8 mouse cellular contexts compared by ENCODE assay signal in genomic region chr10:34096418-34096883, GRCm38 (mm10). TPM values are rescaled to one million over a fixed set of nuclear protein-coding genes. Genes with fewer than 3 reads are reported as not detected.
A peak's percentile ranks its signal among the peaks of the same experiment; 100 is the strongest.
DNase-seq lines count a peak whose midpoint lies in the region; ATAC-seq and TF ChIP-seq lines count a peak whose summit lies in the region.

Calhm5 (minus strand) TSS chr10:34096519.

- in situ Hi-C loops in Patski (cut with MboI; ENCODE audit: low pct_unique_long_range_greater_than_20kb): loop anchor here (5.0 to 10.0 kb wide), 2 partner anchors 59 to 112 kb away; partner anchors contain the start of gene Trappc3l

- H3K4me3 ChIP-seq in gastrocnemius, adult 2 months: peak within 1 kb of the TSS; percentile 64
- H3K4me3 ChIP-seq in hindbrain, postnatal 0 days (ENCODE audit: low read length): peak within 1 kb of the TSS; percentile 27

- peak within 1 kb of the TSS; percentile 55 for H3K4me2 ChIP-seq in hindbrain, postnatal 0 days (ENCODE audit: low read depth, low read length)

- no peaks in the 10 kb centered on the region for H3K9me3 ChIP-seq in hindbrain, postnatal 0 days (ENCODE audit: low read length)

- no peaks in the 10 kb centered on the region for H3K27me3 ChIP-seq in Patski
- no peaks in the 10 kb centered on the region for H3K27me3 ChIP-seq in hindbrain, postnatal 0 days (ENCODE audit: insufficient read depth, low read length)

- peak; percentile 84 for ATAC-seq in Patski
- ATAC-seq in hindbrain, postnatal 0 days: peak; percentile 88
- no peak for ATAC-seq in erythroid progenitor cell, adult 5-6 weeks (replicated peaks; ENCODE audit: low FRiP score, poor library complexity, severe bottlenecking)

- H3K27ac ChIP-seq in gastrocnemius, adult 2 months: peak within 1 kb of the TSS; percentile 83
- peak within 1 kb of the TSS; percentile 22; the same call in 1 of the 2 replicates for H3K27ac ChIP-seq in hindbrain, postnatal 0 days

- intact Hi-C loops in gastrocnemius, adult 2 months (cut with DNase I): loop anchor here (5.0 kb wide), 4 partner anchors 54 to 231 kb away; partner anchors contain the start of genes Calhm4 and Tspyl1

- no peaks in the 10 kb centered on the region for H3K36me3 ChIP-seq in hindbrain, postnatal 0 days (ENCODE audit: insufficient read depth, low read length)

- POLR2A ChIA-PET in Patski (lab: Charles Lee): no interaction called here

- no peak for DNase-seq in Patski (ENCODE audit: low read depth, low spot score)
- peak; percentile 21 for DNase-seq in cerebellum, adult 9-10 months
- DNase-seq in gastrocnemius, adult 2 months: peak; percentile 53
- peak; percentile 66 for DNase-seq in hindbrain, postnatal 0 days (ENCODE audit: low spot score)
- DNase-seq in left cerebral cortex, adult 18-20 months (ENCODE audit: low spot score in 2 of 2): peak; percentile 31 to 37
- DNase-seq in lung, postnatal 36 days: peak; percentile 81
- DNase-seq in right cerebral cortex, postnatal 14 days: peak; percentile 33

- CTCF ChIA-PET in Patski (lab: Charles Lee): interaction anchor here (1.1 to 4.9 kb wide), 10 partner anchors 20 to 126 kb away, joined by 3 to 25 read pairs (median 4); partner anchors contain the start of genes Calhm4 and Trappc3l

- H3K9ac ChIP-seq in hindbrain, postnatal 0 days (replicated peaks; ENCODE audit: low read length): 0 out of 2 replicates have a peak within 1 kb of the TSS, but pooled peaks have one; percentile 28

- WGBS in hindbrain, postnatal 0 days: 19% methylated on average over 9 of the region's 9 CpGs

- peak; percentile 80 for TF ChIP-seq CTCF in Patski (IDR thresholded peaks at IDR 0.05)
- peak; percentile 69 for TF ChIP-seq CTCF in gastrocnemius, adult 2 months (IDR thresholded peaks at IDR 0.05)
- TF ChIP-seq CTCF in hindbrain, postnatal 0 days (IDR thresholded peaks at IDR 0.05; ENCODE audit: low read depth): peak; percentile 66

- H3K4me1 ChIP-seq in hindbrain, postnatal 0 days (ENCODE audit: insufficient read depth, low read length): peaks cover 3% of the 10 kb centered on the region; the same call in 1 of the 2 replicates

RNA-seq across cellular contexts. Expression of gene Calhm5, which starts in this region (rescaled TPM):
- 0.59 TPM for polyA plus RNA-seq in Patski (2021)
- total RNA-seq in gastrocnemius, adult 2 months (2021): under 1 TPM; 0.31 to 0.38 TPM
- 0.72 and 0.94 TPM in 2 replicates for total RNA-seq in hindbrain, postnatal 0 days (2014; rRNA removed)
- 0.72 and 0.79 TPM in 2 replicates for polyA plus RNA-seq in hindbrain, postnatal 0 days (2015; fragmentation: Nextera tagmentation; extraction: Ambion mirVana)
- total RNA-seq in left cerebral cortex, adult 18-20 months (2021): 1 to 10 TPM; 2.8 to 3.1 TPM
- not detected in 2 replicates for total RNA-seq in erythroid progenitor cell, adult 5-6 weeks (2015; ENCODE audit: low replicate concordance)
- not detected in 2 replicates for total RNA-seq in erythroid progenitor cell, adult 5-6 weeks (2017; ENCODE audit: low replicate concordance)

Comparison
In these comparisons a context has a peak if more than half of its experiments do, and no peak if none do; other contexts are left out.
1. Peak in ATAC-seq in Patski; RNA of the gene not detected or under 1 TPM.
2. Peak in DNase-seq, H3K4me3 ChIP-seq and H3K27ac ChIP-seq in gastrocnemius, adult 2 months; RNA of the gene not detected or under 1 TPM.
3. Peak in DNase-seq, ATAC-seq, H3K4me3 ChIP-seq, H3K27ac ChIP-seq, H3K9ac ChIP-seq and H3K4me2 ChIP-seq in hindbrain, postnatal 0 days; RNA of the gene not detected or under 1 TPM.